ENCODE assay signal across 24 mouse cellular contexts in genomic region chr9:43351015-43351414, GRCm38 (mm10). TPM values are rescaled to one million over a fixed set of nuclear protein-coding genes. Genes with fewer than 3 reads are reported as not detected.
A peak's percentile ranks its signal among the peaks of the same experiment; 100 is the strongest.
DNase-seq lines count a peak whose midpoint lies in the region; ATAC-seq and TF ChIP-seq lines count a peak whose summit lies in the region.
"Had no signal": no experiment of that assay in that cellular context is flagged by ENCODE, and none has a peak within 500 bp of the region (broad histone marks: within the 10 kb centered on the region; RNA-seq: fewer than 3 reads in every experiment).

No protein-coding gene starts in this region.

- H3K36me3 ChIP-seq in forebrain, embryonic 10.5 days (replicated peaks): no peaks in the 10 kb centered on the region
- no peaks in the 10 kb centered on the region for H3K36me3 ChIP-seq in forebrain, embryonic 13.5 days (ENCODE audit: poor library complexity, severe bottlenecking)
- H3K36me3 ChIP-seq in hindbrain, embryonic 12.5 days: no peaks in the 10 kb centered on the region
- no peaks in the 10 kb centered on the region for H3K36me3 ChIP-seq in hindbrain, postnatal 0 days (ENCODE audit: insufficient read depth, low read length)
- H3K36me3 ChIP-seq in neural tube, embryonic 12.5 days: no peaks in the 10 kb centered on the region
- H3K36me3 ChIP-seq in neural tube, embryonic 15.5 days: no peaks in the 10 kb centered on the region
- H3K36me3 ChIP-seq: embryonic facial prominence, embryonic 10.5 days; embryonic facial prominence, embryonic 12.5 days; forebrain, embryonic 12.5 days; forebrain, embryonic 15.5 days; G1E had no signal

- H3K9me3 ChIP-seq in forebrain, embryonic 10.5 days: no peaks in the 10 kb centered on the region
- no peaks in the 10 kb centered on the region for H3K9me3 ChIP-seq in forebrain, embryonic 13.5 days (replicated peaks)
- no peaks in the 10 kb centered on the region for H3K9me3 ChIP-seq in hindbrain, embryonic 12.5 days (replicated peaks)
- H3K9me3 ChIP-seq in hindbrain, postnatal 0 days (ENCODE audit: low read length): no peaks in the 10 kb centered on the region
- no peaks in the 10 kb centered on the region for H3K9me3 ChIP-seq in neural tube, embryonic 12.5 days
- no peaks in the 10 kb centered on the region for H3K9me3 ChIP-seq in neural tube, embryonic 15.5 days (replicated peaks)
- H3K9me3 ChIP-seq: embryonic facial prominence, embryonic 10.5 days; embryonic facial prominence, embryonic 12.5 days; forebrain, embryonic 12.5 days; forebrain, embryonic 15.5 days had no signal

- TF ChIP-seq CTCF in hindbrain, postnatal 0 days (IDR thresholded peaks at IDR 0.05; ENCODE audit: low read depth): no peak

- peaks cover 38% of the 10 kb centered on the region for H3K27me3 ChIP-seq in forebrain, embryonic 10.5 days (ENCODE audit: poor library complexity, severe bottlenecking)
- H3K27me3 ChIP-seq in forebrain, embryonic 13.5 days: peaks cover 3% of the 10 kb centered on the region; the same call in 1 of the 2 replicates
- H3K27me3 ChIP-seq in hindbrain, embryonic 12.5 days: peaks cover 5% of the 10 kb centered on the region; the same call in 1 of the 2 replicates
- no peaks in the 10 kb centered on the region for H3K27me3 ChIP-seq in hindbrain, postnatal 0 days (ENCODE audit: insufficient read depth, low read length)
- no peaks in the 10 kb centered on the region for H3K27me3 ChIP-seq in neural tube, embryonic 12.5 days (replicated peaks)
- no peaks in the 10 kb centered on the region for H3K27me3 ChIP-seq in neural tube, embryonic 15.5 days (replicated peaks)
- H3K27me3 ChIP-seq: forebrain, embryonic 15.5 days had no signal

- H3K9ac ChIP-seq in forebrain, embryonic 13.5 days: no peak overlapping the region
- no peak overlapping the region for H3K9ac ChIP-seq in hindbrain, embryonic 12.5 days
- no peak overlapping the region for H3K9ac ChIP-seq in hindbrain, postnatal 0 days (replicated peaks; ENCODE audit: low read length)
- H3K9ac ChIP-seq in neural tube, embryonic 12.5 days: no peak overlapping the region
- H3K9ac ChIP-seq in neural tube, embryonic 15.5 days (replicated peaks): 0 out of 2 replicates have a peak overlapping the region, but pooled peaks have one; percentile 5
- H3K9ac ChIP-seq: embryonic facial prominence, embryonic 12.5 days; forebrain, embryonic 12.5 days; forebrain, embryonic 15.5 days had no signal

- 0 out of 2 replicates have a peak overlapping the region, but pooled peaks have one; percentile 8 for H3K27ac ChIP-seq in forebrain, embryonic 10.5 days
- H3K27ac ChIP-seq in forebrain, embryonic 13.5 days: no peak overlapping the region
- H3K27ac ChIP-seq in hindbrain, embryonic 12.5 days: peak overlapping the region; percentile 36; the same call in 1 of the 2 replicates
- H3K27ac ChIP-seq in hindbrain, postnatal 0 days: no peak overlapping the region
- no peak overlapping the region for H3K27ac ChIP-seq in neural tube, embryonic 12.5 days
- no peak overlapping the region for H3K27ac ChIP-seq in neural tube, embryonic 15.5 days (replicated peaks)
- H3K27ac ChIP-seq: embryonic facial prominence, embryonic 10.5 days; embryonic facial prominence, embryonic 12.5 days; forebrain, embryonic 12.5 days; forebrain, embryonic 15.5 days had no signal

- no peak for DNase-seq in forebrain, embryonic 10.5 days (ENCODE audit: extremely low spot score, low spot score)
- no peak for DNase-seq in hindbrain, postnatal 0 days (ENCODE audit: low spot score)
- no peak for DNase-seq in neural tube, embryonic 10.5 days (ENCODE audit: extremely low spot score, low spot score)
- no peak for DNase-seq in right cerebral cortex, postnatal 14 days
- DNase-seq: adrenal gland, adult 8-10 months; adrenal gland, postnatal 14 days; B cell, adult 2 months; cerebellum, adult 11-12 months; cerebellum, adult 2 months; cerebellum, adult 9-10 months; cerebellum, postnatal 10 days; cerebellum, postnatal 25 days had no signal

- H3K4me2 ChIP-seq in forebrain, embryonic 13.5 days: no peak overlapping the region
- no peak overlapping the region for H3K4me2 ChIP-seq in hindbrain, embryonic 12.5 days (replicated peaks)
- H3K4me2 ChIP-seq in hindbrain, postnatal 0 days (ENCODE audit: low read depth, low read length): no peak overlapping the region
- H3K4me2 ChIP-seq in neural tube, embryonic 12.5 days (replicated peaks): no peak overlapping the region
- H3K4me2 ChIP-seq in neural tube, embryonic 15.5 days: no peak overlapping the region
- H3K4me2 ChIP-seq: embryonic facial prominence, embryonic 12.5 days; forebrain, embryonic 12.5 days; forebrain, embryonic 15.5 days had no signal

- WGBS in forebrain, embryonic 10.5 days: 58% methylated on average over 13 of the region's 13 CpGs
- 67% methylated on average over 13 of the region's 13 CpGs for WGBS in forebrain, embryonic 13.5 days
- 42% methylated on average over 13 of the region's 13 CpGs for WGBS in hindbrain, embryonic 12.5 days
- WGBS in hindbrain, postnatal 0 days: 51% methylated on average over 13 of the region's 13 CpGs
- 54% methylated on average over 13 of the region's 13 CpGs for WGBS in neural tube, embryonic 12.5 days
- 52% methylated on average over 13 of the region's 13 CpGs for WGBS in neural tube, embryonic 15.5 days

- ATAC-seq in forebrain, embryonic 13.5 days: no peak
- ATAC-seq in hindbrain, embryonic 12.5 days (ENCODE audit: low FRiP score): no peak; the same call in 1 of the 2 replicates
- ATAC-seq in hindbrain, postnatal 0 days: no peak
- peak; percentile 58; the same call in 1 of the 2 replicates for ATAC-seq in neural tube, embryonic 12.5 days (ENCODE audit: low FRiP score, low read depth)
- ATAC-seq in neural tube, embryonic 15.5 days (ENCODE audit: low FRiP score): no peak
- ATAC-seq: activated CD4-positive, CD25-positive, alpha-beta regulatory T cell, adult 4 months; CD4-positive, CD25-positive, alpha-beta regulatory T cell, adult 4 months; forebrain, embryonic 15.5 days; Patski had no signal

- H3K4me3 ChIP-seq in forebrain, embryonic 10.5 days: no peak overlapping the region
- no peak overlapping the region for H3K4me3 ChIP-seq in forebrain, embryonic 13.5 days
- no peak overlapping the region for H3K4me3 ChIP-seq in hindbrain, embryonic 12.5 days
- no peak overlapping the region for H3K4me3 ChIP-seq in hindbrain, postnatal 0 days (ENCODE audit: low read length)
- H3K4me3 ChIP-seq in neural tube, embryonic 12.5 days: no peak overlapping the region
- H3K4me3 ChIP-seq in neural tube, embryonic 15.5 days (replicated peaks): no peak overlapping the region
- H3K4me3 ChIP-seq: embryonic facial prominence, embryonic 10.5 days; embryonic facial prominence, embryonic 12.5 days; forebrain, embryonic 12.5 days; forebrain, embryonic 15.5 days had no signal

- peaks cover 11% of the 10 kb centered on the region for H3K4me1 ChIP-seq in forebrain, embryonic 10.5 days
- no peaks in the 10 kb centered on the region for H3K4me1 ChIP-seq in forebrain, embryonic 13.5 days
- H3K4me1 ChIP-seq in hindbrain, embryonic 12.5 days: peaks cover 15% of the 10 kb centered on the region
- 0 out of 2 replicates have a peak, but pooled peaks cover 5% of the 10 kb centered on the region for H3K4me1 ChIP-seq in hindbrain, postnatal 0 days (ENCODE audit: insufficient read depth, low read length)
- H3K4me1 ChIP-seq in neural tube, embryonic 12.5 days: peaks cover 16% of the 10 kb centered on the region; the same call in 1 of the 2 replicates
- H3K4me1 ChIP-seq in neural tube, embryonic 15.5 days: peaks cover 24% of the 10 kb centered on the region
- H3K4me1 ChIP-seq: forebrain, embryonic 15.5 days had no signal

RNA-seq across cellular contexts. Expression of gene Trim29, which starts 40.4 kb away (rescaled TPM):
- 1.2 and 1.4 TPM in 2 replicates for polyA plus RNA-seq in forebrain, embryonic 10.5 days (2016; fragmentation: Nextera tagmentation; extraction: Ambion mirVana)
- polyA plus RNA-seq in forebrain, embryonic 13.5 days (2015; fragmentation: Nextera tagmentation; extraction: Ambion mirVana): 0.13 TPM in 1 of 2 replicates, not detected in the other
- polyA plus RNA-seq in hindbrain, embryonic 12.5 days (2016; fragmentation: Nextera tagmentation; extraction: Ambion mirVana): 2.1 and 2.2 TPM in 2 replicates
- 0.05 and 0.14 TPM in 2 replicates for total RNA-seq in hindbrain, postnatal 0 days (2014; rRNA removed)
- polyA plus RNA-seq in hindbrain, postnatal 0 days (2015; fragmentation: Nextera tagmentation; extraction: Ambion mirVana): 0.35 and 0.45 TPM in 2 replicates
- 1.7 and 2.4 TPM in 2 replicates for polyA plus RNA-seq in neural tube, embryonic 12.5 days (2016; fragmentation: Nextera tagmentation; extraction: Ambion mirVana)
- polyA plus RNA-seq in neural tube, embryonic 15.5 days (2015; fragmentation: Nextera tagmentation; extraction: Ambion mirVana): 0.18 and 14.8 TPM in 2 replicates
- total RNA-seq: G1E had no signal
- polyA plus RNA-seq: activated CD4-positive, CD25-positive, alpha-beta regulatory T cell, adult 4 months; CD4-positive, CD25-positive, alpha-beta regulatory T cell, adult 4 months; forebrain, embryonic 15.5 days; G1E; Patski had no signal

Comparison
In these comparisons a context has a peak if more than half of its experiments do, and no peak if none do; other contexts are left out.
1. H3K27ac ChIP-seq: peak in forebrain, embryonic 10.5 days (single experiment) and hindbrain, embryonic 12.5 days (single experiment); none in forebrain, embryonic 13.5 days (single experiment), hindbrain, postnatal 0 days (single experiment), neural tube, embryonic 12.5 days (single experiment) and neural tube, embryonic 15.5 days (single experiment).